Mouse (Mus musculus): ENCODE measurements around the gene Tenm3.

- TF ChIP-seq CTCF (IDR thresholded peaks at IDR 0.05; ENCODE audit: borderline replicate concordance, control insufficient read depth, extremely low read depth, insufficient read depth, low read length, poor library complexity) (no peak), POLR2A (IDR thresholded peaks at IDR 0.05; ENCODE audit: control insufficient read depth, extremely low read depth, insufficient read depth, low read length, poor library complexity) (no peak)
Observed at GRCm38 (mm10) chr8:48722744-48723143, 121.0 kb downstream of the Tenm3 start.

Measured in thymus, adult 2 months (tissue).